Mouse (Mus musculus): ENCODE data around the gene Fras1. TPM values are rescaled to one million over a fixed set of nuclear protein-coding genes. Genes with fewer than 3 reads are reported as not detected.

Gene Fras1
- polyA plus RNA-seq, 1 experiment from 2014 or later = 17.8 TPM

GRCm38 (mm10) chr5:96452027-96452426 is 78.3 kb downstream of the Fras1 start:
- Histone ChIP-seq H3K9me3 (no peaks in the 10 kb centered on the region), H3K36me3 (no peaks in the 10 kb centered on the region), H3K27me3 (replicated peaks) (no peaks in the 10 kb centered on the region), H3K4me1 (peaks cover 44% of the 10 kb centered on the region), H3K4me2 (no peak overlapping the region), H3K9ac (no peak overlapping the region), H3K27ac (replicated peaks) (no peak overlapping the region), H3K4me3 (no peak overlapping the region)
- no peak for ATAC-seq (ENCODE audit: extremely low read depth, insufficient number of reproducible peaks, low FRiP score, low TSS enrichment)
- WGBS = 79% methylated on average over 1 of the region's 1 CpGs

- Histone ChIP-seq H3K27me3 (replicated peaks) (no peaks in the 10 kb centered on the region), H3K4me2 (no peak overlapping the region), H3K27ac (replicated peaks) (peak overlapping the region; percentile 24; the same call in 1 of the 2 replicates), H3K4me3 (no peak overlapping the region), H3K36me3 (no peaks in the 10 kb centered on the region), H3K4me1 (peaks cover 51% of the 10 kb centered on the region), H3K9ac (no peak overlapping the region), H3K9me3 (no peaks in the 10 kb centered on the region)
- ATAC-seq (ENCODE audit: extremely low read depth, insufficient number of reproducible peaks, low FRiP score, low TSS enrichment) = no peak
- WGBS = 86% methylated on average over 5 of the region's 5 CpGs
These were observed 79.6 kb downstream of the Fras1 start for GRCm38 (mm10) chr5:96453386-96453785.

GRCm38 (mm10) chr5:96454422-96454821 is 80.7 kb downstream of the Fras1 start:
- Histone ChIP-seq H3K9me3 (no peaks in the 10 kb centered on the region), H3K27me3 (replicated peaks) (no peaks in the 10 kb centered on the region), H3K4me3 (no peak overlapping the region), H3K9ac (0 out of 2 replicates have a peak overlapping the region, but pooled peaks have one; percentile 8), H3K4me1 (peaks cover 51% of the 10 kb centered on the region), H3K4me2 (no peak overlapping the region), H3K27ac (replicated peaks) (peak overlapping the region; percentile 85), H3K36me3 (no peaks in the 10 kb centered on the region)
- no peak for ATAC-seq (ENCODE audit: extremely low read depth, insufficient number of reproducible peaks, low FRiP score, low TSS enrichment)
- WGBS = 51% methylated on average over 3 of the region's 3 CpGs

GRCm38 (mm10) chr5:96455241-96455640 is 81.5 kb downstream of the Fras1 start:
- Histone ChIP-seq H3K36me3 (no peaks in the 10 kb centered on the region), H3K9ac (no peak overlapping the region), H3K4me1 (peaks cover 51% of the 10 kb centered on the region), H3K27ac (replicated peaks) (peak overlapping the region; percentile 85), H3K27me3 (replicated peaks) (no peaks in the 10 kb centered on the region), H3K4me3 (no peak overlapping the region), H3K9me3 (no peaks in the 10 kb centered on the region), H3K4me2 (no peak overlapping the region)
- no peak for ATAC-seq (ENCODE audit: extremely low read depth, insufficient number of reproducible peaks, low FRiP score, low TSS enrichment)
- 33% methylated on average over 2 of the region's 2 CpGs for whole genome bisulfite sequencing

DNA sequence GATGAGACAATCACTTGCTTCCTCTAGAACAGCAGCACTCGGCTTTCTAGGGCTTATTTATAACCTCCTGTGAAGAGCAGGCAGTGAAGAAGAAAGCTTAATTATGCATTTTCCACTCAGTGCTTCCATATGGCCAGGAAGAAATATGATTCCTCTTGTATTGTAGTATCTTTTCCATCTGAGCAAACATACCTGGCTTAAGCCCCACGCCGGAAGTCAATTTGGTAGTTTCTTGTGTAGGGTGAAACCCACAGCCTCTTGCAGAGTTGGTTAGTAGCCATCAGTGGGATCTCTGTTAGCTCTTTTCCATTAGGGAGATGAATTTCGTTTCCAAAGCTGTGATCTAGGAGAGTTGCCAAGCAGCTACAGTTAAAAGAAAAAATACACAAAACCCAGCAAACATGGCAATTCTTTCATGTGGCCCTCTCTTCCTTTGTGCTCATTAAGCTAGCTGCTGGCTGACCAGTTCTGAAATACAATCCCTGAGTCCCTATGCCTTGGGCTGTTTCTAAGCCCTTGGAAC is 83.7 kb downstream of the Fras1 start:
- 66% methylated on average over 4 of the region's 4 CpGs for WGBS
- Histone ChIP-seq H3K9me3 (no peaks in the 10 kb centered on the region), H3K27ac (replicated peaks) (0 out of 2 replicates have a peak overlapping the region, but pooled peaks have one; percentile 25), H3K9ac (no peak overlapping the region), H3K4me1 (peaks cover 52% of the 10 kb centered on the region), H3K4me3 (no peak overlapping the region), H3K4me2 (no peak overlapping the region), H3K27me3 (replicated peaks) (no peaks in the 10 kb centered on the region), H3K36me3 (no peaks in the 10 kb centered on the region)
- no peak for ATAC-seq (ENCODE audit: extremely low read depth, insufficient number of reproducible peaks, low FRiP score, low TSS enrichment)

DNA sequence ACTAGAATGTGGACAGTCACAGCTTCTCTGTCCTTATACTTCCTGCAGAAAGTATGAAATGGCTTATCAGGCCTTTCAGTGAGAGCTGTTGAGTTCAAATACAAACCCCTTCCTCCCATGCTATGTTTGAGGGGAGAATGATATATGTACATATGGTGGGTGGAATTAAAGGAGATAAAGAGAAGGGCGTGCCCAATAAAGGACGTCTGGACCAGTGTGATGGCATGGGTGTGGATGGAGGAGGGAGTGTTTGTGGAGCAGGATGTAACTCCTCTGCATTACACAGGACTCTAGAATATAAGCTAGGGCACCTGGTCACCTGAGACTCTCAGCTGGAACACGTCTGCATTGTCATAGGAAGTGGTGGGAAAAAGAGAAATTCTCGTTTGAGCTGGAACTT is 85.8 kb downstream of the Fras1 start:
- no peak overlapping the region for H3K27ac ChIP-seq (replicated peaks)
- no peaks in the 10 kb centered on the region for H3K36me3 ChIP-seq
- H3K9me3 ChIP-seq = no peaks in the 10 kb centered on the region
- no peak overlapping the region for H3K4me2 ChIP-seq
- ATAC-seq (ENCODE audit: extremely low read depth, insufficient number of reproducible peaks, low FRiP score, low TSS enrichment) = no peak
- H3K4me1 ChIP-seq = peaks cover 34% of the 10 kb centered on the region
- no peaks in the 10 kb centered on the region for H3K27me3 ChIP-seq (replicated peaks)
- H3K4me3 ChIP-seq = no peak overlapping the region
- WGBS = 65% methylated on average over 4 of the region's 4 CpGs
- no peak overlapping the region for H3K9ac ChIP-seq

- no peak for ATAC-seq (ENCODE audit: extremely low read depth, insufficient number of reproducible peaks, low FRiP score, low TSS enrichment)
- no peak overlapping the region for H3K27ac ChIP-seq (replicated peaks)
- H3K9ac ChIP-seq = no peak overlapping the region
- no peaks in the 10 kb centered on the region for H3K36me3 ChIP-seq
- H3K4me1 ChIP-seq = peaks cover 14% of the 10 kb centered on the region
- H3K9me3 ChIP-seq = no peaks in the 10 kb centered on the region
- WGBS = 81% methylated on average over 2 of the region's 2 CpGs
- H3K27me3 ChIP-seq (replicated peaks) = no peaks in the 10 kb centered on the region
- H3K4me2 ChIP-seq = no peak overlapping the region
- no peak overlapping the region for H3K4me3 ChIP-seq
These were observed 88.4 kb downstream of the Fras1 start for GRCm38 (mm10) chr5:96462197-96462596.

DNA sequence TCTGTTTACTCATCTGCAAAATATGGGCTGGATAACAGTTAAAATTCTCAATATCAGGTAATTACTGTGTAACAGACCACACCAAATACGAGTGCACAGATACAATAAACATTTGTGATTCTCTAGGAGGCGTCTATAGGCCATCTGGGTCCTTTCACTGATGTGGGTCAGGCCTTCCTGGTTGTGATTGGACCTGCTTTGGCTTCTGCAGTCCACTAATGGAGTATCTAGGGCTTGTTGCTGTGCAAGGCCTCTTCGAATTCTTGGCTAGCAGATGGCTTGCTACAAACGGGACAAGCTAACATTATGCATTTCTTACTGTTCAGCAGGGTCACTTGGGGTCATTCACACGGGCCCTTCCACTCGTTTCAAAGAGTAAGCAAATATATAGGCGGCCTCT is 92.7 kb downstream of the Fras1 start:
- Histone ChIP-seq H3K4me2 (no peak overlapping the region), H3K27me3 (replicated peaks) (no peaks in the 10 kb centered on the region), H3K4me1 (peaks cover 7% of the 10 kb centered on the region; the same call in 1 of the 2 replicates), H3K9me3 (no peaks in the 10 kb centered on the region), H3K4me3 (no peak overlapping the region), H3K27ac (replicated peaks) (no peak overlapping the region), H3K9ac (no peak overlapping the region), H3K36me3 (no peaks in the 10 kb centered on the region)
- 62% methylated on average over 7 of the region's 7 CpGs for WGBS
- ATAC-seq (ENCODE audit: extremely low read depth, insufficient number of reproducible peaks, low FRiP score, low TSS enrichment) = no peak

DNA sequence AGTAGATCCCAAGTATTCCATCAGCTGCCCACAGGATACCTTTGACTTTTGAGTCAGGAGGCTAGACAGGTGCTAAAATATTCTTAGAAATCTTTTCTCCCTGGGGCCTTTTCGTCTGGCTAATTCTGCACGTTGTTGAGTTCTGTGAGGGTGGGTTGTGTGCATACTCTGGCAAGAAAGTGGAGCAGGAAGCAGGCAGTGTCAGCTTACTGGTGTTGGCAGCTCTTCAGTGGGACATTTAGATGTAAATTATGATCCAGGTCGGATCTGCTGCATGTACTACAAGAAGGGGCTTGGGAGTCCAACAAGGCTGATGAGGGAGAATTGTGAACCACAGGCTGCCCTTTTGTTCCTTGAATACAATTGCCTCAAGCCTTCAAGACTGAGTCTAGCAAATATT is 98.2 kb downstream of the Fras1 start:
- no peaks in the 10 kb centered on the region for H3K36me3 ChIP-seq
- no peak overlapping the region for H3K9ac ChIP-seq
- H3K9me3 ChIP-seq = no peaks in the 10 kb centered on the region
- no peak for ATAC-seq (ENCODE audit: extremely low read depth, insufficient number of reproducible peaks, low FRiP score, low TSS enrichment)
- H3K4me2 ChIP-seq = no peak overlapping the region
- no peak overlapping the region for H3K4me3 ChIP-seq
- no peak overlapping the region for H3K27ac ChIP-seq (replicated peaks)
- peaks cover 21% of the 10 kb centered on the region for H3K4me1 ChIP-seq
- H3K27me3 ChIP-seq (replicated peaks) = no peaks in the 10 kb centered on the region
- 30% methylated on average over 3 of the region's 3 CpGs for WGBS

DNA sequence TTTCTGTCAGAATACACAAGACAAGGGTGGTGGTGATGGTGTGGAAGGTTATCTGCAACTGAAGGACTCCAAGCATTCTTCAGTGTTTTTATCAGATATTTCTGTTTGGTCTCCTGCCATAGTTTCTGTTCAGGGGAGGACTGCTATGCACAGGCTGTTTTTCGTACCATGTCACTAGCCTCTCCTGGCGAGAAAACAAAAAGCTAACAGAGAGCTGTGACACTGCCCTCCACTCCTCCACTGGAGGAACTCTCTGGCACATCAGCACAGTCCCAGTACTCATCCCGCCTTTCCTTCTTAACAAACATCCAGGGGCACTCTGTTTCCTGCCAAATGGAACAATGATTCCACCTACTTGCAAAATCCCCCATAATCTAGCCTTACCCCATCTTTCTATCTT is 101.7 kb downstream of the Fras1 start:
- no peaks in the 10 kb centered on the region for H3K36me3 ChIP-seq
- H3K9me3 ChIP-seq = no peaks in the 10 kb centered on the region
- WGBS = 23% methylated on average over 3 of the region's 3 CpGs
- H3K27ac ChIP-seq (replicated peaks) = peak overlapping the region; percentile 36
- ATAC-seq (ENCODE audit: extremely low read depth, insufficient number of reproducible peaks, low FRiP score, low TSS enrichment) = no peak
- no peak overlapping the region for H3K9ac ChIP-seq
- peaks cover 21% of the 10 kb centered on the region for H3K4me1 ChIP-seq
- no peak overlapping the region for H3K4me3 ChIP-seq
- no peaks in the 10 kb centered on the region for H3K27me3 ChIP-seq (replicated peaks)
- peak overlapping the region; percentile 4; the same call in 1 of the 2 replicates for H3K4me2 ChIP-seq

DNA sequence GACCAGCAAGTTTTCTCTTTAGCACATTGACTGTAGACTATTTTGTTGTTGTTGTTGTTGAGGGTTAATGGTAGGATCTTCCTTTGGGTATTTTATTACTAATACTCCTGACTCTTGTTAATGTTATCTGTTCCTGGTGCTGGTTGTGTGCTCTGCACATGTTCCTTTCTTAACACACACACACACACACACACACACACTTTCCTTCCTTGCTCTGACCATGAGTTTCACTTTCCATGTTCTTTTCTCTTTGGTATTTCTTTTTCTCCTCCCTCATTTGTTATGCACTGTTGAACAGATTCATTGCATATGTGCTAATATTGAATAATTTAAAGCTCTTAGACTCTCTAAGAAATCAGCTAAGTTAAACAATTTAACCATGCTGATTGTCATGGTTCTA is 105.2 kb downstream of the Fras1 start:
- H3K4me2 ChIP-seq = no peak overlapping the region
- H3K9me3 ChIP-seq = no peaks in the 10 kb centered on the region
- no peaks in the 10 kb centered on the region for H3K36me3 ChIP-seq
- no peak overlapping the region for H3K4me3 ChIP-seq
- H3K4me1 ChIP-seq = peaks cover 17% of the 10 kb centered on the region
- ATAC-seq (ENCODE audit: extremely low read depth, insufficient number of reproducible peaks, low FRiP score, low TSS enrichment) = no peak
- H3K27ac ChIP-seq (replicated peaks) = no peak overlapping the region
- H3K9ac ChIP-seq = no peak overlapping the region
- H3K27me3 ChIP-seq (replicated peaks) = no peaks in the 10 kb centered on the region

DNA sequence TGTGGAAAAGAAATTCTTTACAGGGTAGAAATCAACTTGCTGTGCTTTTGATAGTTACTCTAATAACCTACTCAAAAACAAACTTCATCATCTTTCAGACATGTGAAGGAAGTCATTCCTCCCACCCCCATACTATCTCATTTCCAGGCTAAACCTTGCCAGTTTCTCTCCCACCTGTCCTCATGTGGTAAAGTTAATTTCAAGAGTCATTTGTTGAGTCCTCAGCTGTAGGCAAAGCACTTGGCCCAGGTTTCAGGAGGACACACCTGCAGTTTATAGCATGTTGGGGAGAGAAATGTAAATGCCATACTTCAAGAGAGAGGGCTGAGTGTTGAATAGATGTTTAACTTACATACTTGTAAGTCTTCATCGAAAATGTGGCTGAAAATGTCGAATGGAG is 107.4 kb downstream of the Fras1 start:
- H3K4me3 ChIP-seq = no peak overlapping the region
- 74% methylated on average over 2 of the region's 2 CpGs for WGBS
- no peaks in the 10 kb centered on the region for H3K27me3 ChIP-seq (replicated peaks)
- no peak overlapping the region for H3K4me2 ChIP-seq
- H3K27ac ChIP-seq (replicated peaks) = no peak overlapping the region
- no peaks in the 10 kb centered on the region for H3K9me3 ChIP-seq
- H3K9ac ChIP-seq = no peak overlapping the region
- H3K36me3 ChIP-seq = no peaks in the 10 kb centered on the region
- H3K4me1 ChIP-seq = no peaks in the 10 kb centered on the region
- ATAC-seq (ENCODE audit: extremely low read depth, insufficient number of reproducible peaks, low FRiP score, low TSS enrichment) = no peak
